Mouse (Mus musculus) ES-CJ7 (cell line): ENCODE results near the gene Ddb2.
A peak's percentile ranks its signal among the peaks of the same experiment; 100 is the strongest.

Experiments used
- DNase-seq: peaks from one replicate; pipeline ENCODE4 v3.0.0; 2011; ENCODE audit warnings: low read depth, low spot score

The Ddb2 gene

DNA sequence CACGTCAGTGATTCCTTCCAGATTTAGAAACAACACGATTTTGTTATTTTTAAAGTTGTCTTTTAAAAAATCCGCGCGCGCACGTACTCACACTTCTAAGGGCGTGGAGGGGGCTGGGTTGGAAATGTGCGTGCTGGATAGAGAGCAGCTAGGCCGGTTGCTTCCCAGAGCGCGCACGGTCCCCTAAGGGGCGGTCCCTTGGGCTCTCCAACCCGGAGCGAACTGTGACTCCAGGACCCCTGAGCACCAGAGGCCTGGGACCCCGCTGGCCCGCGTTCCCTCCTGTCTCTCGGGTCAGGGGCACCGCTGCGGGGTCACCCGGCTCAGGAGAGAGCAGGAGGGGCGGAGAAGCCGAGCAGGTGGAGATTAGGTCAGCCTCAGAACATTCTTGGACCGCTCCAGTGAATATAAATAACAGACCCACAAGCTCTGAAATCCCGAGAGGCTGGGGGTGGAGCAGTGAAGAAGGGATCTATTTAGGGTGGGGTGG lies 18.9 kb upstream of the Ddb2 start, which contains the start of gene Pacsin3:
TSS of gene Pacsin3 (plus strand) at position 294 of the 490 bp plus-strand sequence.
- peak; percentile 24 for DNase-seq

DNA sequence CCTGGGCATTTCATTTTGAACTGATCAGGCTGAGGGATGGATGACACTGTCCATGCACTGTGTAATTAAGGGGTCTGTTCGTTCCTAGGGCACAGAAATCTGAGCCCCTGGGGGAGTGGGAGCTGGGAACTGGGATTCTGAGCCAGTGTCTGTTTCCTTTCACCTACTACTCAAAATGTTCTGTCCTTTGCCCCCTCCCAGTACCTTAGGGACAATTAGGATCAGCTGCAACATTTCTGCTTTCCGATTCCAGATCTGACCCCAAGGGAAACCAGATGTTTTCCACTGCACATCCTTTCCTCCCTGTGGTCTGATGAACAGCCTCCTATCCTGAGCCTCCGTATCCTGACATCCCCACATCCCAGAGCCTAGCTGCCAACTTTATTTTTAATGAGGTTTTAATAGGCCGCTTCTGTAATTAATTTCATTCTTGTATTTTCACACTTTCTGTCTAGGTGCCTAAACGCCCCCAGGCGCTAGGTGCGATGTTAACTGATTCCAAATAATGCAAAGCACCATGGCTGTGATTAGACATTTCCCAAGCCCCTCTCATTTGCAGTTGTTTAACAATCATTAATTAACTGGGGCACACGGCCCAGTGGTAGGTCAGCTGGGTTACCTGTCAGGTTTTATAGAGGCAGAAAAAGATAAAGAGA lies 18.1 kb upstream of the Ddb2 start:
- no peak for DNase-seq

DNA sequence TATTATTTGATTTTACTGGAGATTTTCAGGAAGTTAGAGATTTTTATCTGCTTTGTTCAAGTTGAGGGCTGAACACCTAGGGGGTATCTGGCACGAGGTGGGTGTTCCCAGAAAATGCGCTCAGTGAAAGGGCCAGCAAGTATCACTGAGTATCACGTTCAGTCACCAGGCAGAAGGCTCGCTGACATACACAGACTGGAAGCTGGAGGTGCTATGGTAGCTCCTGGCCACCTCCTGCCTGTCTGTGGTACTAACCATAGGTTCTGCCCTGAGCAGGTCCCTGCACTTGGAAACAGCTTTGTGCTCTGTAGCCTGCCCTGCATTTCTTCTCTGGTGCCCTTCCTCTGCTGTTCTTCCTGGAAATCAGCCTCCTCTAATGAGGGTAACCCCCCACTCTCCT lies 15.7 kb upstream of the Ddb2 start:
- no peak for DNase-seq

DNA sequence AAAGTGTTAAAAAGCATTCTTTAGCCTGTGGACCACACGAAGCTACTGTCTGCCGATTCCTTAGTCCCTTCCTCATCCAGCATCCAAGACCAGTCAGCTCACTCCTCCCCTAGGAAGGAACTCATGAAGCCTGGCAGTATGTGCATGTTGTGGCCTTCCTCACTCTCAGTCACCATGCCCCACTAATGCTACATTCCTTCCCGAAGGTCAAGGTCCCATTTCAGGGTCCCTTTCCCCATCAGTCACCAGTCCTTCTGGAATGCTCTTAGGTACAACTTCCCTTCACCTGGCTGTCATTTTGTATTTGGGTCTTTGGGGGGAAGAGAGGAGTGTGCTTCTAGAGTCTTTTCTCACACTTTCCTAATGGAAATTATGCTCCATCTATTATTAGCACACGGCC lies 15.2 kb upstream of the Ddb2 start:
- no peak for DNase-seq

DNA sequence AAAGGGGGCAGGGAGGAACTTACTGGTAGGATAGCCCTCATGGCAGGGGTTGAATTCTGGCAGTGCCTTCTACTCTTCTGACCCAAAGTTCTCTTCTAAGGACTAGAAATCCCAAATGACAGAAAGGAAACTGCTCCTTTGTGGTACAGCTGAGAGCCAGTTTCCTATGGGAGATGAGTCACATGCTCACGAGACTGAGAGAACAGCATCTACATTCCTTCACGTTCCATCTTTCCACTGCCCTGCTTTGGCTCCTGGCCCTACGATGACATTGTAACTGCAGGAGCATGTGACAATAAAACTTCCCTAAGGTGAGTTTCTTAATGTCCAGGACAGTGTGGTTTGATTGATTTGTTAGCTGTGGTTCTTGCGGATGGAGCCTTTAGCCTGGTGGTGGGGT lies 11.6 kb upstream of the Ddb2 start:
- DNase-seq: no peak

DNA sequence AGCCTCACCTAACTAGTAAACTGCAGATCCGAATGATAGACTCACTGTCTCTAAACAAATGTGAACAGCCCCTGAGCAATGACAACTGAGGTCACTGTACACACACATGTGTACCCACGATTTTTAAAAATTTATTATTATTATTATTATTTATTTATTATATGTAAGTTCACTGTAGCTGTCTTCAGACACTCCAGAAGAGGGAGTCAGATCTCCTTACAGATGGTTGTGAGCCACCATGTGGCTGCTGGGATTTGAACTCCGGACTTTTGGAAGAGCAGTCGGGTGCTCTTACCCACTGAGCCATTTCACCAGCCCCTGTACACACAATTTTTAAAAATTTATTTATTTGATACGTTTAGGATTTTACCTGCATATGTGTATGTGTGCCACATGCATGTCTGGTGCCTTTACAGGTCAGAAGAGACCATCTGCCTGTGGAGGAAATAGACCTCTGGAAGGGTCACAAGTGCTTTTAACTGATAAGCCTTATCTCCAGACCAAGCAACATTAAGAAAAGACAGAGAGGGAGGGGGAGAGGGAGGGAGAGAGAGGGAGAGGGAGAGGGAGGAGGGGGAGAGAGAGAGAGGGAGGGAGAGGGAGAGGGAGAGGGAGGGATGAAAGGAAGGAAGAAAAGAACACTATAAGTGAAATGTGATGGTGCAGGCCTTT lies 7.9 kb upstream of the Ddb2 start:
- no peak for DNase-seq

DNA sequence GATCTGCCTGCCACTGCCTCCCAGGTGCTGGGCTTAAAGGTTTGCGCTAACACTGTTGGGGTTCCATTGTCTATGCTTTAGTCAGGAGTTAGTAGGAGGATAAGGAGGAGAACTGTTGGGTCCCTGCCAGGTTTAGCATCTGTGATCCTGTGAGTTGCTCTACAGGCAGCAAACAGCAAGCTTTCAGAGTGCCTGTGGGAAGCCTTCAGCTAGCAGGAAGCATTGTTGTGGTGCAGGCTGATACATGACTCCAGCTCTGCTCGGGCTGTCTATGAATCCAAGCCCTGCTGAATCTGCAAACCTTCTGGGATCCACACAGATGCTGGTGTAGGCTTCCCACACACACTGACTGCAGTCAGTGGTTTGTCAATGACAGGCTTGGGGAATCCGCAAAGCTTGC lies 6.6 kb upstream of the Ddb2 start:
- no peak for DNase-seq

DNA sequence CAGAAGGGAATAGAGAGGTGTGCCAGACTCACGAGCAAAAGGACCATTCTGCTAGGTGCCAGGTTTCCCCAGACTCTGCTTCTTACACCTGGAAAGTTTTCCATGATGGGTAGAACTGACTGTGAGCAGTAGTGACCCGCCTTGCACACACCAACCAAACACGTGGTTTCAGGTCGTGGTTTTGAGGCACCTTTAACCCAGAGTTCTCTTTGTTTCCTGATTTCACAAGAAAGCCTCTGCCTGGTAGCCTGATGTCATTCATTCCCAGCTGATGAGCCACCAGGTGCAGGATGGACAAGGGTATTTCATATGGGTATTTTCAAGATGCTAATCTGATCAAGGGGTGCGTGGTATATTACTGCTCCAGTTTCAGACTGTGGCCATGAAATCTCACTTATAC lies 5.8 kb upstream of the Ddb2 start:
- DNase-seq: no peak

DNA sequence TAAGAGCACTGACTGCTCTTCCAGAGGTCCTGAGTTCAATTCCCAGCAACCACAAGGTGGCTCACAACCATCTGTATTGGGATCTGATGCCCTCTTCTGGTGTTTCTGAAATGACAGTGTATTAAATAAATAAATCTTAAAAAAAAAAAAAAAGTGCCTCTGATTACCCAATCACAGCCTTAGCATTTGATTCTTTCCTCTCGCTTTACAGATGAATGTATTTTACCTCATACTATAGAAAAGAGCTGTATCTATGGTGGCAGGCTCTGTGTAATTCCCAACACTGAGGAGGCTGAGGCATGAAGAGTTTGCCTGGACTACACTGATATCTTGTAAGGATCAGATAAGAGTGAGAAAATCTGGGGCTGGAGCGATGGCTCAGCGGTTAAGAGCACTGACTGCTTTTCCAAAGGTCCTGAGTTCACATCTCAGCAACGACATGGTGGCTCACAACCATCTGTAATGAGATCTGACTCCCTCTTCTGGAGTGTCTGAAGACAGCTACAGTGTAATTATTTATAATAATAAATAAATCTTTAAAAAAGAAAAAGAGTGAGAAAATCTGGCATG lies 814 bp upstream of the Ddb2 start:
- peak; percentile 54 for DNase-seq

DNA sequence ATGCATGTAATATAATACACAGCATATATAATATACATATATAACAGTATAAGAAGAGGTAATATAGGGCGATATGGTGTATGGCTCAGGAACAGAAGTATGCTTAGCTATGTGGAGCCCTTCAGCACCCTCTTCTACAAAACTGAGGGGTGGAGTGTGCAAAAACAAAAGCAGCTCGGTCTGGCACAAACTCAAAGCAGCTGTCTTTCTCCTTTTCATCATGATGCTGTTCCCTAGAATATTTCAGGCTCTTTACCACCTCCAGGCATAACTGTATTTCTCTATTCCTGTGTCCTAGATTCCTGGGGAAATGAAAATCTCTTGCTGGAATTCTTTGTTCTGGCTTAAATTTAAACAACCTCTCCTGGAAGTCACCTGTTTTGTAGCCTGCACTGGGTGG lies 7.0 kb downstream of the Ddb2 start:
- DNase-seq: no peak

DNA sequence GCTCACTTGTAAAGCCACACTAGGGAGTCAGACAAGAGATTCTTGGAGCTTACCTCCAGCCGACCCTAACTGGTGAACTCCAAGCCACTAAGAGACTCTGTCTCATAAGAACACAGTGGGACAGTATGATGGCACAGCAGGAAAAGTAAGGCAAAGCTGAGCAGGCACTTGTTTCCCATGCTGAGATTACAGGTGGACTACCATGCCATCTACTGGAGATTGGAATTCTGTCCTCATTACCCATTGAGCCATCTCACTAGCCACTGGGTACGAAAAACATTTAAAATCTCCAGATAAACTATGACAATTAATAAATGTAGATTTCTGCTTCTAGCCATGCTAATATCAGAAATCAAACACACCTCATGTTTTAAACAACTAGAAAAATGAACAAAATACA lies 13.2 kb downstream of the Ddb2 start:
- DNase-seq: peak; percentile 20

DNA sequence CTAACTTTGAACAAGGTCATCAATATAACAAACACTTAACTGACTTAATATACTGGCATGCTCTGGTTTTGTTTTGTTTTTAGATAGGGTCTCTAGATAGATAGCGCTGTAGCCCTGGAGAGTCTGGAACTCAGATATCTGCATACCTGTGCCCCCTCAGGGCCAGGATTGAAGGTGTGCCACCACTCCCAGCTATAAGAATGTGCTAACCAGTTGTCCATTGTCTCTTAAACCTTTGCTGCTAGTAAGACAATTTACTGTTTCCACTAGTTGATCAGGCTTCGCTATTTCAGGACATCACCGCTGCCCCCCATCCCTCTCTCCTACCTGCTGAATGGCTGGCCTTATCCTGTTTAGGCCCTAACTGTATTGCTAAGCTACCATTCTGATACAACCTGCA lies 16.3 kb downstream of the Ddb2 start:
- peak; percentile 34 for DNase-seq

DNA sequence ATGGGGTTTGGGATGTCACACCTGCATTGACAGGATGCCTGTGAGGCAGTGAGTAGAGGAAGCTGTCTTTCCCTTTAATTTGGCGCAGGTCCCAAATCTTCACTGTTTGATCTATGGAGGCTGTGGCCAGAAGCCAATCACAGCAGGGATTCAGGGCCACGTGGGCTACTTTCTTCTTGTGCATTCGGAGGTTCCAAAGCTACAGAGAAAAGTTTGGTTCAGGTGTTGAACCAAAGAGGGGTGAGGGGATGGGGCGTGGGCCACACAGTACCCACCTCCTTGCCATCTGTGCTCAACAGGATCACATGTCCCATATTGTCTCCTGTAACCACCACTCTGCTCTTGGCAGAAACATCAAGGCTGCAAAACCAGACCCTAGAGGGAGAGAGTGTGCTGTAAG lies 19.8 kb downstream of the Ddb2 start:
- no peak for DNase-seq

DNA sequence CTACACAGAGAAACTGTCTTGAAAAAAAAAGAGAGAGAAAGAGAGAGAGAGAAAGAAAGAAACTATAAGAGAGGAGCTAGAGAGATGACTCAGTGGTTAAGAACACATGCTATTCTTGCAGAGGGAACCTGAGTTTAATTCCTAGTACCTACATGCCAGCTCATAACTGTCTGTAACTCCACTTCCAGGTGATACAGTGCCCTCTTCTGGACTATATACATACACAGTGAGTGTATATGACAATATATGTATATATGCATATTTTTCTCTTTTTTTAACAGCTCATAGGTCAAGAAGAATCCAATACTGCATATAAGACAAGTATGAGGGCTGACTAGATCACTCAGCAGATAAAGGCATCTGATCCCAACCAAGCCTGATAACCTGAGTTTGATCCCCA lies 23.5 kb downstream of the Ddb2 start:
- DNase-seq: no peak

DNA sequence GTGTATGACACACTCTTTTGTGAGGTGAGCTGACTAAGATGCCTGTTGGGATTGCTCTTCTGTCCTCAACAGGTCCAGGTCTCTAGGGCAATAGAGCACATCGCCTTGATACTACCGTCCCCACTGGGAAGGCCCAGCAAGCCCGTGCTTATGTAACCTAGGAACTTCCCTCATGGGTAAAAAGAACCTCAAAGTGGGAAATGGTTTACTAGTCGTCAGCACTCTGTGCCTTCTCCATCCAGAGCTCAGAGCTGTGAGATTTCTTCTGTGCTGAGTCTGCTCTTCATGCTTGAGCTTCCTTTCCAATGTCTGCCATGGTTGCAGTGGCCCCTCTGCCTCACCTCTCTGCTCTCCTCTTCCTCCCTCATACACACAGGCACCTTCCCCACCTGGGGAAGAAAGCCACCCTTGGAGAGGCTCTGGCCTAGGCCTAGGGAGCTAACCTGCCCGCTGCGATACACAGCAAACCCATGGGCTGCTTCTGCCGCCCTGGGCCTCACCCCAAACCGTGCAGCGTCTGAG lies 30.5 kb downstream of the Ddb2 start:
- DNase-seq: no peak

DNA sequence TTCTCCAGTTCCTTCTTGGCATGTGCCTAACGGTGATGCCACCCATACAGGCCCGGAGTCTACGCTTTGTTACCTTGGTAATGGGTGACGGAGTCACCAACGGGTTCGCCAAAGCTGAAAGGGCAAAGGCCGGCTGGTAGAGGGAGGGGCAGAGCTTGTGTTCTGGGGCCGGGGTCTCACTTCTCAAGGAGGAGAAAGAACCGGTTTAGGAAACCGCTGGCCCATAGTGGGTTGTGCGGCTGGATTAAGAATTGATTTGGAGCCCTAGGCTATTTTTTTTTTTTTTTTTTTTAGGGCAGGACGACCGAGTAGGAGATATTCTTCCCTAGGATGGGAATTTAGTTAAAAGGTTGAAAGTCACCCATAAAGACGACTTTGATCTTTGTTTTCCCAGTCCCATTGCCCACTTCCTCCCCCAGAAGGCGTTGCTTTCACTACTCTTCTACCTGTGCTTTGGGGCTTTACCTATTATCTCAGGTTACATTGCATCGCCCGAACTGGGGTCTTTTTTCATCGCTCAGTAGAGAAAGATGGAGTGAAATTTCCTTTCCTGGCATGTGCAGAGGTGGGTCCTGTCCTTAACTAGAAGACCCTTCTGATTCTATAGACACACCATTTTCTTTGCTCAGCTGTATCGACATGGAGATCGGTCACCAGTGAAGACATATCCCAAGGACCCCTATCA lies 33.7 kb downstream of the Ddb2 start:
- no peak for DNase-seq

DNA sequence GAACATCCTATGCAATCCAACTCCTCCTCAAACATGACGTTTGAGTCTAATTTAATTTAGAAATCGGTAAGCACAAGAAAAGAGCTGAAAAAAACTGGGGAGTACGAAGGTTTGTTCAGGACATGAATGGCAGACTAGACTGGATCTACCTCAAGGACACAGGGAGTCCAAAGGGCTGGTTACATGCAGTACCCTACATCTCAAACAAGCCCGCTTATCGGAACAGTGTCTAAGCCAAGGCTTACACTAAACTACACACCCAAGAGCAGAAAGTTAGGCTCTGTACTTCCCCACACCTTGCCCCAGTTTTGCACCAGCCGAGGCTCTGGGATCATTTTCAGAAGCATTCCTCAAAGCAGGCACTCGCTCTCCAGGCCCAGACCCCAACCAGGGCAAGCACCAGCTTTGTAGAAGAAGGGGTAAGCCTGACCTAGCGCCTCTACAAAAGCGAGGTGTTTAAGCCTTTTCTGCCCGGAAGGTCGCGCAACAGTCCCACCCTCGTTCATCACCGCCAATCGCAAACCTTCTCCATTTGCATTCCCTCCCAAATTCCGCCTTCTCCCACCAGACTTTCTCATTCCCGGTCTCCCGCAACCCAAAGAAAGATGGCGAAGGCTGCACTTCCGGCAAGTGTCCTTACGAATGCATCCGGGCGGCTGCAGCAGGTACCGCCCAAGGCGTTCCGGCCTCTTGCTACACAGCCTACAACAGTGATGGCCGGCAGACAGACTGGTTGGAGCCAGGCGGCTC lies 34.4 kb downstream of the Ddb2 start, which contains the start of the genes Nr1h3 and Acp2:
TSS of gene Nr1h3 (minus strand) at position 613 of the 750 bp plus-strand sequence.
TSS of gene Acp2 (plus strand) at position 664 of the 750 bp plus-strand sequence.
- DNase-seq: peak; percentile 97

DNA sequence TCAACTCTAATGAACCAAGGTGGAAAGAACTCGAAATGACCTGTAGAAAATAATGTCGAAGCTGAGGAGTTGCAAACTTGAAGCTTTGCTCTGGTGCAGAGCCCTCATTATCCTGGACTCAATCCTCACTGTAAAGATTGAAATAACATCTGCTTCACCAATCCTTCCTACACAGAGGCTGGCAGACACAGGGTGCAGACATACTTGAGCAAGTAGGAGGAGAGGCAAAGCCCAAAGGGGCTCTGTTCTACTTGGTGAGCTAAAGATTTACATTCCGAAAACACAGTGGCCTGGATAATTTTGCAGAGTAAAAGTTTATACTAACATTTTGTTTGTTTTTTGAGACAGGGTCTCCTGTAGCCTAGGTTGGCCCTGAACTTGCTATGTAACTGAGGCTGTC lies 37.9 kb downstream of the Ddb2 start:
- no peak for DNase-seq

DNA sequence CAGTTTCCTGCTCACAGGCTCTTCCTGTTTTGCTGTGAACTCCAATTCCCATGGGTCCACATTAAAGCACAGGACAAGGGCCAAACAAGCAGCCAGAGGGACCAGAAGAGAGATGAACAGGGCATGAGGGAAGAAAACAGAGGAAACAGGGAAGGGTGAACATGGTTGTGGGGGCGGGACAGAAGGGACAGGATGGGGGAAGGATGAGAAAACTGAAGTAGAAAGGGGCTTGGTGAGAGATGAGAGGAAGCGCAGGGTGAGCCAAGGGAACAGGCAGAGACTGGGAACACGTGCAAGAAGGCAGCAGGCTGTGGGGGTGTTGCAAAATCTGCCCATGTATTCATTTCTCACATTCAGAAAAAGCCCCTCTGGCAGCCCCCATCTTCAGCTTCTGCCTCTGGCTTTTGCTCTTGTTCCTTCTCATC lies 40.2 kb downstream of the Ddb2 start:
- no peak for DNase-seq

DNA sequence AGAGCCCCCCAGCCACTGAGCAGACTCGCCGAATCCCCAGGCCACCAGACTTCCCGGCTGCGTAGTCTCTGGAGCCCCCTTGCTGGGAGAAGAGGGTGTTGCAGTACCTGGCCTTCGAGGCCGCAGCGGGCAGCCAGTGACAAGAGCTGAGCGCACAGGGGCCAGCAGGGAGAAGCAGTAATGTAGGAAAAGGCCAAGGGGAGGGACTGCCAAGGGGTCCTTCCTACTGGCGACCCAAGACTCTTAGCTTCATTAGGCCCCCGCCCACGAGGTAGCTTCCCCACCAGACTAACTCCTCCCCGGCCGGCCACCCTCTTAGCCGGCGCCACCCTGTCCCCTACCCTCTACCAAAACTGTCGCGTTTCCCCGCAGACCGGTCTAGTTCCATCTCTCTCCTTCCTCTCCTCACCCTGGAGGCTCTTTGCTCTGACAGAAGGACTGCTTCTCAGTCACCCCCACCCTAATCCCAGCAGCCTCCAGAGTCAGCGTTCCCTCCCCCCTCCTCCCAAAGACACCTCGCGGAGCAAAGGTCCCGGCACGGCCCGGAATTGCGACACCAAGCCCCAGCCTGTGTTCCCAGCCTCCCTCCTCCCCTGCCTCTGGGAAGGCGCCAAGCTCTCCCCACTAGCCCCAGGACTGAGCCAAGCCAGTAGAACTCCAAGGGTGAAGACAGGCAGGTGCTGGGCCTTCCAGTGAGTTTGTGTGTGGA lies 42.0 kb downstream of the Ddb2 start:
- peak; percentile 61 for DNase-seq

DNA sequence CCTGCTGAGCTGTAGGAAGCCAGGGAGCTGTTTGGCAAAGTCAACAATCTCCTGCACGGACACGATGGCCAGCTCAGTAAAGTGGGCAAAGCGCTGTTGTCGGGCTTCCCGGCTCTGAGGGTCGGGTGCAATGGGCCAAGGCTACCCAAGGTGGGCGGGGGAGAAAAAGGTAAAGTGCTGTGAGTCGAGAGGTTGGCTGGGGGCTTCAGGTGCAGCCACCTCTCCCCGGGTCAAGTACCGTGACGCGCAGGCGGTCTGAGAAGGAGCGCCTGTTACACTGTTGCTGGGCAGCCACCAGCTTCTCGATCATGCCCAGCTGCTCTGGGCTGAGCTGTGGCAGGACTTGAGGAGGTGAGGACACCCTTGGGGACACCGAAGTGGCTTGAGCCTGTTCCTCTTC lies 46.3 kb downstream of the Ddb2 start:
- DNase-seq: no peak
